Mouse (Mus musculus): ENCODE measurements around the gene Tbx10.
"Not testable (repeated sequence)": the region's sequence is repeated elsewhere in the genome, so short reads cannot be mapped to it uniquely, and the experiment has no call there.

Gene Tbx10

DNA sequence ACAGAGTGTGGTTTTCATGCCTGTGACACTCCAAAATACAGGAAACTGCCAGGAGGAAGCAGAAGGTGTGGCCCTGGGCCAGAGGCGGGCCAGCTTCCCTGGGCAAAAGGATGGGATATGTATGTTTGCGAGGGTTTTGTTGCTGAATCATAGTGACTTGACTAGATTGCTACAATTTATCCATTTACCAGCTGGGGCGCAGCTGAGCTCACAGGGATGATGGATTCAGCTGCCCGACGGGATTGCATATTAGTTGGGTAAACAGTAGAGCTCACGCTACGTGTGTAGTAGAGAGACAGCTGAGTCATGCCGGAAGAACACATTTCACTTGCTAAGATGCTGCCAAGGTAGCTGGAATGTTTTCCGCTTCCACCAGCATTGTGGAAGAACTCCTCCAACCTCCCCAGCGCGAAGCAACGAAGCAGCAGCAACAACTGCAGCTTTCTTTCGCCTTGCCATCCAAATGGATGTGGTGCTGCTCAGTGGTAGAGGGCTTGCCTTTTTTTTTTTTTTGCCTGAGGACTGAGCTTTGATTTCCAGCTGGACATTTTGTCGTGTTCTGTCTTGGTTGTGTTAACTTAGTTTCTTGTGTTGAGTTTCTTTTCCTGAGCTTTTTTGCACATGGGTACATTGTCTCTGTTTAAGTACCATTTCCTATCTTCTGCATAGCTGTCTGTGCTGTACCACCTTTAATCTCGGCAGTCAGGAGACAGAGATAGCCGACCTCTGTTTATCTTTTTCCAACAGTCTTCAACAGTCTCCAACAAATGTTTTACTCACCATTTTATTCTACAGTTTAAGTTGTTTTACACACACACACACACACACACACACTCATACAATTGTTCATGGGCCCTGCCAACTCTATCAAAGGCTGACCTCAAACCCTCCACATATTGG lies 53.7 kb downstream of the Tbx10 start, which contains the start of gene Gstp2:
Gene Gstp2 (minus strand): TSS at position 58 of the 900 bp plus-strand sequence.
- Histone ChIP-seq H3K9me3 (ENCODE audit: low read length) (peaks cover 15% of the 10 kb centered on the region), H3K36me3 (ENCODE audit: insufficient read depth, low read length) (no peaks in the 10 kb centered on the region), H3K27me3 (ENCODE audit: insufficient read depth, low read length) (no peaks in the 10 kb centered on the region), H3K4me1 (replicated peaks; ENCODE audit: low read depth, low read length) (peaks cover 60% of the 10 kb centered on the region), H3K4me3 (replicated peaks; ENCODE audit: low read length) (peak within 1 kb of the TSS; percentile 70)
- TF ChIP-seq CTCF (conservative IDR thresholded peaks at IDR 0.05; ENCODE audit: low read length) (no peak), NANOG (IDR thresholded peaks at IDR 0.05; ENCODE audit: borderline replicate concordance, low read length) (no peak), POU5F1 (IDR thresholded peaks at IDR 0.05; ENCODE audit: borderline replicate concordance, low read length) (no peak)

DNA sequence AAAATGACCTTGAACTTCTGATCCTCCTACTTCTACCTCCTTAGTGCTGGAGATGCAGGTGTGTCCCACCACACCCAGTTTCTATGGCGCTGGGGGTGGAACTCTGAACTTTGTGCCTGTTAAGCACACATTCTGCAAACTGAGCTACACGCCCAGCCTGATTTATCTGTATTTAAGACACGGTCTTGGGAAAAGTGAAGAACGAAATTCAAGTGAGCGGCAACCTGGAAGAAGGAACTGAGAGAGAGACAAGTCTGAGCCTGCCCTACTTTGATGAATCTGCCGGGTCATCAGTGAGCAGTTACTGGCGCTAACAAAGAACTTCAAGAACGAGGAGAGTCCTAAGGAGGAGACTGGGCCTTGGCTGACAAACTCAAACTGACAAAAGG lies 54.3 kb downstream of the Tbx10 start:
- no peaks in the 10 kb centered on the region for H3K36me3 ChIP-seq (ENCODE audit: insufficient read depth, low read length)
- H3K4me3 ChIP-seq (replicated peaks; ENCODE audit: low read length) = peak overlapping the region; percentile 70
- H3K9me3 ChIP-seq (ENCODE audit: low read length) = peaks cover 15% of the 10 kb centered on the region
- no peaks in the 10 kb centered on the region for H3K27me3 ChIP-seq (ENCODE audit: insufficient read depth, low read length)
- H3K4me1 ChIP-seq (replicated peaks; ENCODE audit: low read depth, low read length) = peaks cover 56% of the 10 kb centered on the region
- TF ChIP-seq POU5F1 (IDR thresholded peaks at IDR 0.05; ENCODE audit: borderline replicate concordance, low read length) (no peak), NANOG (IDR thresholded peaks at IDR 0.05; ENCODE audit: borderline replicate concordance, low read length) (no peak), CTCF (conservative IDR thresholded peaks at IDR 0.05; ENCODE audit: low read length) (no peak)

DNA sequence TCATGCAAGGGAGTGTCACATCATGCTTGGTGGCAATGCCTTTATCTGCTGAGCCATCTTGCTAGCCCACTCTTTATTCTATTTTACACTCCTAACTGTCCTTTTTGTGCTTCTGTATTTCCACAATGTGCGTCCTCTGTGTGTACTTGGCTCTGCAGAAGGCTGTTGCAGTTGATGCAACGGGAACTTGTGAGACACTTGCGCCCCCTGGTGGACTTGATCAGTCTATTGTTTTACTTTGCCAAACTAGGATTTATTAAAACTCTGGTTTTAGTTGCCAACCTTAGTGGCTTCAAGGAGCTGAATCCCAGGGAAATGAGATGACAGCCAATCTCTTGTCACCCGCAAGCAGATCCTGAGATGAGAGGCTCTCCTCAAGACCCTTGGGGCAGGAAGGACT lies 55.3 kb downstream of the Tbx10 start:
- H3K4me3 ChIP-seq (replicated peaks; ENCODE audit: low read length) = peak overlapping the region; percentile 70
- H3K36me3 ChIP-seq (ENCODE audit: insufficient read depth, low read length) = no peaks in the 10 kb centered on the region
- peaks cover 15% of the 10 kb centered on the region for H3K9me3 ChIP-seq (ENCODE audit: low read length)
- TF ChIP-seq CTCF (conservative IDR thresholded peaks at IDR 0.05; ENCODE audit: low read length) = peak; percentile 71
- no peak for TF ChIP-seq NANOG (IDR thresholded peaks at IDR 0.05; ENCODE audit: borderline replicate concordance, low read length)
- H3K4me1 ChIP-seq (replicated peaks; ENCODE audit: low read depth, low read length) = peaks cover 55% of the 10 kb centered on the region
- H3K27me3 ChIP-seq (ENCODE audit: insufficient read depth, low read length) = no peaks in the 10 kb centered on the region

DNA sequence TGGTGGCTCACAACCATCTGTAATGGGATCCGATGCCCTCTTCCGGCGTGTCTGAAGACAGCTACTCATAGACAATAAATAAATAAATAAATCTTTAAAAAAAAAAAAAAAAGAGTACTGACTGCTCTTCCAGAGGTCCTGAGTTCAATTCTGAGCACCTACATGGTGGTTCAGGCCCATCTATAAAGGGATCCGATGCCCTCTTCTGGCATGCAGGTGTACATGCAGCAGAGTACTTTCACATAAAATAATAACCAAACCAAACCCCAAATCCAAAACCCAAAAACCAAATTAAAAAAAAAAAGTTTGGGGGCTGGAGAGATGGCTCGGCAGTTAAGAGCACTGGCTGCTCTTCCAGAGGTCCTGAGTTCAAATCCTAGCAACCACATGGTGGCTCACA lies 56.5 kb downstream of the Tbx10 start:
- peak; percentile 22 for TF ChIP-seq CTCF (conservative IDR thresholded peaks at IDR 0.05; ENCODE audit: low read length)
- H3K4me3 ChIP-seq (replicated peaks; ENCODE audit: low read length); H3K27me3 ChIP-seq (ENCODE audit: insufficient read depth, low read length); H3K36me3 ChIP-seq (ENCODE audit: insufficient read depth, low read length): not testable (repeated sequence)
- peaks cover 53% of the 10 kb centered on the region for H3K4me1 ChIP-seq (replicated peaks; ENCODE audit: low read depth, low read length)
- peaks cover 10% of the 10 kb centered on the region for H3K9me3 ChIP-seq (ENCODE audit: low read length)

Measured in E14TG2a.4 (cell line).